Mouse (Mus musculus) forebrain, postnatal 0 days (tissue): ENCODE measurements around the gene Gm39653. TPM values are rescaled to one million over a fixed set of nuclear protein-coding genes. Genes with fewer than 3 reads are reported as not detected.
"Not testable (repeated sequence)": the region's sequence is repeated elsewhere in the genome, so short reads cannot be mapped to it uniquely, and the experiment has no call there.

Experiments
- ATAC-seq: fragments of 200-750 bp; cut with Nextera tagmentation; 2 replicates; pipeline ENCODE4 v1.8.0; 2017; ENCODE audit warnings: mild to moderate bottlenecking, moderate library complexity
- DNase-seq: peaks from one replicate; pipeline ENCODE4 v3.0.0-alpha.2; 2015
- H3K27ac ChIP-seq: fragments of 300-500 bp; sonication (generic); 2 replicates; pipeline ENCODE4 v1.5.1; 2014; ENCODE audit warnings: low read depth, mild to moderate bottlenecking, antibody characterized with exemption, low read length, moderate library complexity, mixed read lengths
- H3K27me3 ChIP-seq: fragments of 300-500 bp; sonication (generic); 2 replicates; pipeline ENCODE4 v1.6.1; 2014; ENCODE audit warnings: mild to moderate bottlenecking, low read length, mixed read lengths; ENCODE audit not compliant: insufficient read depth
- H3K36me3 ChIP-seq: fragments of 300-500 bp; sonication (generic); 2 replicates; pipeline ENCODE4 v1.6.1; 2014; ENCODE audit warnings: mild to moderate bottlenecking, moderate library complexity; ENCODE audit not compliant: insufficient read depth
- H3K4me1 ChIP-seq: fragments of 300-500 bp; sonication (generic); 2 replicates; pipeline ENCODE4 v1.6.1; 2014; ENCODE audit warnings: antibody characterized with exemption; ENCODE audit not compliant: insufficient read depth
- H3K4me2 ChIP-seq: fragments of 300-500 bp; sonication (generic); 2 replicates; pipeline ENCODE4 v1.6.1; 2014; ENCODE audit warnings: low read depth, mild to moderate bottlenecking, moderate library complexity
- H3K4me3 ChIP-seq: fragments of 300-500 bp; sonication (generic); 2 replicates; pipeline ENCODE4 v1.5.1; 2014; ENCODE audit warnings: low read depth, low read length, mixed read lengths
- H3K9ac ChIP-seq: fragments of 300-500 bp; sonication (generic); 2 replicates; pipeline ENCODE4 v1.6.1; 2014; ENCODE audit warnings: mild to moderate bottlenecking
- H3K9me3 ChIP-seq: fragments of 300-500 bp; sonication (generic); 2 replicates; pipeline ENCODE4 v1.6.1; 2016; ENCODE audit warnings: low read length
- CTCF ChIP-seq: sonication (generic); IDR thresholded peaks from 2 replicates; pipeline ENCODE4 v1.5.1; 2016; ENCODE audit warnings: antibody characterized with exemption, control low read depth, low read depth
- WGBS: fragments of 180-500 bp; shearing (Covaris S2); extraction: QIAGEN DNeasy Blood & Tissue Kit; methylation state at CpG from one replicate; pipeline ENCODE4 v1.1.7; 2014; 5-methylcytosine and 5-hydroxymethylcytosine counted together
- polyA plus RNA-seq: library from polyadenylated mRNA; unstranded; fragments of >200 nt; fragmentation: Nextera tagmentation; extraction: Ambion mirVana; gene quantifications from 2 replicates; pipeline ENCODE4 v1.2.1, GENCODE M21; 2015
- total RNA-seq: library from RNA; depleted of rRNA; stranded (reverse); fragments of >200 nt; gene quantifications from 2 replicates; pipeline ENCODE4 v1.2.3, GENCODE M21; 2014

The Gm39653 gene
- total and polyA plus RNA-seq, 2 experiments from 2014 or later: not detected

GRCm38 (mm10) chr1:63579153-63579552 lies 36.6 kb upstream of the Gm39653 start:
- H3K9ac ChIP-seq: no peak overlapping the region
- H3K27me3 ChIP-seq: no peaks in the 10 kb centered on the region
- H3K36me3 ChIP-seq: no peaks in the 10 kb centered on the region
- 61% methylated on average over 8 of the region's 8 CpGs for WGBS
- H3K4me3 ChIP-seq: no peak overlapping the region
- ATAC-seq: peak; percentile 77
- no peak for DNase-seq
- no peaks in the 10 kb centered on the region for H3K4me1 ChIP-seq
- no peaks in the 10 kb centered on the region for H3K9me3 ChIP-seq
- no peak overlapping the region for H3K4me2 ChIP-seq
- no peak for TF ChIP-seq CTCF
- H3K27ac ChIP-seq: no peak overlapping the region

- Histone ChIP-seq H3K9ac (no peak overlapping the region), H3K36me3 (no peaks in the 10 kb centered on the region), H3K4me2 (no peak overlapping the region), H3K4me3 (no peak overlapping the region), H3K9me3 (no peaks in the 10 kb centered on the region), H3K27ac (no peak overlapping the region), H3K4me1 (no peaks in the 10 kb centered on the region), H3K27me3 (no peaks in the 10 kb centered on the region)
- 0 out of 2 replicates have a peak, but pooled peaks have one; percentile 4 for TF ChIP-seq CTCF
- WGBS: 53% methylated on average over 7 of the region's 7 CpGs
- peak; percentile 73 for ATAC-seq
- DNase-seq: peak; percentile 34
These were observed 28.9 kb upstream of the Gm39653 start for GRCm38 (mm10) chr1:63586869-63587268.

DNA sequence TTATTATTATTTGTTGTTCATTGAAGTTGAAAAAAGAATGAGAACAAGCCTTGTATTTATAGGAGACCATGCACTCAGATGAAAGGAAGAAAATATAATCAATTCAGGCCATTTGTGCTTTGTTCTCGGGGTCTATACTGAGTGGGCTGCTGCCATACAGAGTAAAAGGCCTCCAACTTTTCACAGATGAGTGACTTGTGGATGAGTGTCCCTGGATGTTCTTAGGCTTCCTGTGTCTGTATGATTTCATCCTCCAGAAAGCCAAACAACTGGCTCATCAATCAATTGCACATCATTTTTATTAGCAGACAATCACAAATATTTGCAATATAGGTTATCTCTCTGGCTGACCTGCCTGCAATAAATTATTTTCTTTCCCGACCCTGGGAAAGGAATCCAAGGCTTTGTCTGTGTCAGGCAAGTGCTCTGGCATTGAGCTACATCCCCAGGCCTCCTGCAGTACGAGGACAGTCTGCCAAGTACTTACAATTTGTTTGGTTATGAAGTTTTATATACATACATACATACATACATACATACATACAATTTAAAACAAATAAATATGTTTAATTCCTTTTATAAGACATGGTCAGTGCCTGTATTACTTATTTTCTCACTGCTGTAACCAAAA lies 11.8 kb upstream of the Gm39653 start:
- H3K27me3 ChIP-seq: no peaks in the 10 kb centered on the region
- ATAC-seq: no peak
- WGBS: 64% methylated on average over 3 of the region's 3 CpGs
- H3K4me2 ChIP-seq: no peak overlapping the region
- no peaks in the 10 kb centered on the region for H3K36me3 ChIP-seq
- H3K9me3 ChIP-seq: no peaks in the 10 kb centered on the region
- H3K9ac ChIP-seq: no peak overlapping the region
- no peak overlapping the region for H3K27ac ChIP-seq
- no peaks in the 10 kb centered on the region for H3K4me1 ChIP-seq
- H3K4me3 ChIP-seq: no peak overlapping the region
- DNase-seq: no peak
- no peak for TF ChIP-seq CTCF

- Histone ChIP-seq H3K27me3 (0 out of 2 replicates have a peak, but pooled peaks cover 2% of the 10 kb centered on the region), H3K27ac (no peak overlapping the region), H3K4me1 (no peaks in the 10 kb centered on the region), H3K4me2 (no peak overlapping the region), H3K4me3 (no peak overlapping the region), H3K36me3 (no peaks in the 10 kb centered on the region), H3K9ac (no peak overlapping the region), H3K9me3 (no peaks in the 10 kb centered on the region)
- DNase-seq (no peak), ATAC-seq (no peak)
- peak; percentile 18; the same call in 1 of the 2 replicates for TF ChIP-seq CTCF
- WGBS: 90% methylated on average over 4 of the region's 4 CpGs
These were observed 6.2 kb upstream of the Gm39653 start for GRCm38 (mm10) chr1:63609613-63610012.

GRCm38 (mm10) chr1:63614594-63614993 lies 1.2 kb upstream of the Gm39653 start:
- Histone ChIP-seq H3K4me1 (no peaks in the 10 kb centered on the region), H3K36me3 (no peaks in the 10 kb centered on the region), H3K27me3 (peaks cover 7% of the 10 kb centered on the region; the same call in 1 of the 2 replicates), H3K4me2 (peak overlapping the region; percentile 38; the same call in 1 of the 2 replicates), H3K4me3 (peak overlapping the region; percentile 9; the same call in 1 of the 2 replicates), H3K27ac (no peak overlapping the region), H3K9ac (no peak overlapping the region), H3K9me3 (no peaks in the 10 kb centered on the region)
- ATAC-seq (no peak), DNase-seq (no peak)
- WGBS: 3% methylated on average over 11 of the region's 11 CpGs
- TF ChIP-seq CTCF: no peak

- Histone ChIP-seq H3K4me3 (no peak overlapping the region), H3K36me3 (no peaks in the 10 kb centered on the region), H3K9me3 (no peaks in the 10 kb centered on the region), H3K27ac (no peak overlapping the region), H3K4me2 (no peak overlapping the region), H3K9ac (no peak overlapping the region), H3K27me3 (no peaks in the 10 kb centered on the region), H3K4me1 (no peaks in the 10 kb centered on the region)
- no peak for ATAC-seq
- 59% methylated on average over 2 of the region's 2 CpGs for WGBS
- TF ChIP-seq CTCF: no peak
- no peak for DNase-seq
These were observed 12.4 kb downstream of the Gm39653 start for GRCm38 (mm10) chr1:63628211-63628610.

DNA sequence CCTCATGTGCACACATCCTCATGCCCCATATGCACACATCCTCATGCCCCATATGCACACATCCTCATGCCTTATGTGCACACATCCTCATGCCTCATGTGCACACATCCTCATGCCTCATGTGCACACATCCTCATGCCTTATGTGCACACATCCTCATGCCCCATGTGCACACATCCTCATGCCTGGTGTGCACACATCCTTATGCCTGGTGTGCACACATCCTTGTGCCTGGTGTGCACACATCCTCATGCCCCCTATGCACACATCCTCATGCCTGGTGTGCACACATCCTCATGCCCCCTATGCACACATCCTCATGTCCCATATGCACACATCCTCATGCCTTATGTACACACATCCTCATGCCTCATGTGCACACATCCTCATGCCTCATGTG lies 14.6 kb downstream of the Gm39653 start:
- H3K27me3 ChIP-seq, H3K9ac ChIP-seq, H3K36me3 ChIP-seq, ATAC-seq, H3K4me3 ChIP-seq, H3K9me3 ChIP-seq, H3K4me2 ChIP-seq, H3K27ac ChIP-seq, H3K4me1 ChIP-seq, DNase-seq: not testable (repeated sequence)
